Mouse (Mus musculus): ENCODE data around the gene Pira2. TPM values are rescaled to one million over a fixed set of nuclear protein-coding genes. Genes with fewer than 3 reads are reported as not detected.

Pira2 gene
- not detected for polyA plus RNA-seq (2012; fragmentation: generic; extraction: Trizol)

DNA sequence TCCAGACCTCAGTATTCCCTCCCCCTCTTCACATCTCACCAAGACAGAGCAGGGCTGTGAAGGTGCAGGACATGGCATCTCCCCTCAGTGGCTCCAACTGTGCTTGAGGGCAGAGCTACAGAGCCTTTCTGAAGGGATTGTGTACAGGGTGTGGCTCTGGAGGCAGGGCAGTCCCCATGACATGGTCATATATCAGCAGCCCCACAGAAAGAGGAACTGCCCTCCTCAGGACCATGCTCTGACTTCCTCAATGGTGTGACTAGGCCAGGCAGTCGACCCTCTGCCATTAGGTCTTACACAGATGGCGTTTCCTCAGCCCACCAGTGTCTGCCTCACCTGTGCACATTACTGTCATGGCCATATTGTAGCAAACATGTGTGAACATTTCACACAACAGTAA is at the start of gene Pira2:
TSS of gene Pira2 (minus strand) at position 101 of the 400 bp plus-strand sequence.

DNA sequence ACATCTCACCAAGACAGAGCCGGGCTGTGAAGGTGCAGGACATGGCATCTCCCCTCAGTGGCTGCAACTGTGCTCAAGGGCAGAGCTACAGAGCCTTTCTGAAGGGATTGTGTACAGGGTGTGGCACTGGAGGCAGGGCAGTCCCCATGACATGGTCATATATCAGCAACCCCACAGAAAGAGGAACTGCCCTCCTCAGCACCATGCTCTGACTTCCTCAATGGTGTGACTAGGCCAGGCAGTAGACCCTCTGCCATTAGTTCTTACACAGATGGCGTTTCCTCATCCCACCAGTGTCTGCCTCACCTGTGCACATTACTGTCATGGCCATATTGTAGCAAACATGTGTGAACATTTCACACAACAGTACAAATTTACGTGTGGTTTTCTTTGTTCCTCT is 19.3 kb downstream of the Pira2 start, which contains the start of gene Gm15448:
TSS of gene Gm15448 (minus strand) at position 89 of the 400 bp plus-strand sequence.

Other genes with a start within 250 kb of the Pira2 start
- gene Oscar, start 228.9 kb downstream of the Pira2 start, polyA plus RNA-seq (2012; fragmentation: generic; extraction: Trizol) = under 1 TPM; 0.02 to 0.05 TPM
- 100 to 1,000 TPM; 586 to 641 TPM for gene Ndufa3, start 227.7 kb downstream of the Pira2 start, polyA plus RNA-seq (2012; fragmentation: generic; extraction: Trizol)
- 10 to 100 TPM; 24.9 to 28.3 TPM for gene Tfpt, start 215.1 kb downstream of the Pira2 start, polyA plus RNA-seq (2012; fragmentation: generic; extraction: Trizol)
- gene Prpf31, start 215.1 kb downstream of the Pira2 start, polyA plus RNA-seq (2012; fragmentation: generic; extraction: Trizol) = 10 to 100 TPM; 41.4 to 67.7 TPM
- gene Cnot3, start 199.8 kb downstream of the Pira2 start, polyA plus RNA-seq (2012; fragmentation: generic; extraction: Trizol) = 10 to 100 TPM; 50.5 to 73.1 TPM
- gene Leng1, start 179.2 kb downstream of the Pira2 start, polyA plus RNA-seq (2012; fragmentation: generic; extraction: Trizol) = 10 to 100 TPM in 1 of 2 experiments, 1 to 10 TPM in 1; 7.6 to 11.3 TPM
- 1 to 10 TPM in 1 of 2 experiments, under 1 TPM in 1; 0.41 to 3.0 TPM for gene Tmc4, start 167.5 kb downstream of the Pira2 start, polyA plus RNA-seq (2012; fragmentation: generic; extraction: Trizol)
- 100 to 1,000 TPM; 228 to 238 TPM for gene Tsen34, start 152.2 kb downstream of the Pira2 start, polyA plus RNA-seq (2012; fragmentation: generic; extraction: Trizol)
- 10 to 100 TPM; 31.5 to 50.0 TPM for gene Mboat7, start 151.5 kb downstream of the Pira2 start, polyA plus RNA-seq (2012; fragmentation: generic; extraction: Trizol)
- 1,000 to 10,000 TPM; 3,467 to 3,490 TPM for gene Rps9, start 141.1 kb downstream of the Pira2 start, polyA plus RNA-seq (2012; fragmentation: generic; extraction: Trizol)
- not detected for gene Pirb, start 124.7 kb downstream of the Pira2 start, polyA plus RNA-seq (2012; fragmentation: generic; extraction: Trizol)
- not detected for gene Gm15448, start 19.4 kb downstream of the Pira2 start, polyA plus RNA-seq (2012; fragmentation: generic; extraction: Trizol)
- not detected for gene Gm14548, start 53.1 kb upstream of the Pira2 start, polyA plus RNA-seq (2012; fragmentation: generic; extraction: Trizol)
- not detected for gene Lilra6, start 70.5 kb upstream of the Pira2 start, polyA plus RNA-seq (2012; fragmentation: generic; extraction: Trizol)
- not detected for gene Lair1, start 218.2 kb upstream of the Pira2 start, polyA plus RNA-seq (2012; fragmentation: generic; extraction: Trizol)

All from C3H10T1/2 (cell line).